Mouse (Mus musculus): ENCODE results near the gene Id1. TPM values are rescaled to one million over a fixed set of nuclear protein-coding genes. Genes with fewer than 3 reads are reported as not detected.

Id1 gene
- polyA plus RNA-seq, 1 experiment from 2014 or later = 32.8 TPM

DNA sequence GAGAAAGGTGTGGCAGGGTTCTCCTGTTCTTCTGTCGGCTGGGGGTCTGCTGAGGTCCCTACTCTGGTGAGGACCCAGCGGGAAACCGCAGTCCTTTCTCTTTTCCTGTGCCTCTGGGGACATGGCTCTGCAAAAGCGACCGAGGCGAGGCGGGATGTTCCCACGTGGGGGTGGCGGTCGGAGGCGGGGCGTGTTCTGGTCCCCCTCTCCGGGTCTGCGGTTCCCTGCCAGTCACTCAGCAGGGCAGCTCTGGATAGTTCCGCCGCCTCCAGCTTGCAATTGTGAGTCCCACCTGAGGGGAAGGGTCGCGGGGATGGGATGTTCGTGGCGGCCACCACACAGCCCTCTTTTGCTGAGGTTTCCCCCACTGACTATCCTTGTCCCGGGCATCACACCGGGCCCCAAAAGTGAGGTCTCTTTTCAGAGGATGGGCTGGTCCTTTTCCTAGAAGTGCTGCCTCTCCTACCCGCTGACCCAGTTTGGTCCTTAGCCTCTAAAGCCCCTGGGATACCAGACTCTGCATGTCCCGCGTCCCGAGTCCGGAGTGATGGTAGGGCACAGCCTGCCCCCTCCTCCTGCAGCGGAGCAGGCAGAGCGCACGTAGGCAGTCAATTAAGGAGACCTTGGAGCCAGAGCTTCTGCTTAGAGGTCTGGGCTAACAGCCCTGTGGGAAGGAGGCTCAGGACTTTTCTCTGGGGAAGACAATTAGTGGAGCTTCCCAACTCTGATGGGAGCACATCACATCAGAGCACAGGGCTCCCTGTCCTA is 18.1 kb downstream of the Id1 start, which contains the start of gene Cox4i2:
TSS of gene Cox4i2 (plus strand) at position 230 of the 768 bp plus-strand sequence.
- peaks cover 8% of the 10 kb centered on the region for H3K4me1 ChIP-seq (ENCODE audit: control insufficient read depth, insufficient read depth, low read length)
- DNase-seq (ENCODE audit: low spot score) = no peak
- peak within 1 kb of the TSS; percentile 45 for H3K9ac ChIP-seq (ENCODE audit: low read length)
- peak within 1 kb of the TSS; percentile 6; the same call in 1 of the 2 replicates for H3K4me3 ChIP-seq (ENCODE audit: low read depth, low read length)
- H3K27ac ChIP-seq (ENCODE audit: low read depth, low read length) = no peak within 1 kb of the TSS
- no peaks in the 10 kb centered on the region for H3K9me3 ChIP-seq (replicated peaks; ENCODE audit: control insufficient read depth, low read length)
- no peaks in the 10 kb centered on the region for H3K27me3 ChIP-seq (replicated peaks; ENCODE audit: control insufficient read depth, insufficient read depth, low read length)
- WGBS = 3% methylated on average over 30 of the region's 30 CpGs
- no peaks in the 10 kb centered on the region for H3K36me3 ChIP-seq (ENCODE audit: control insufficient read depth, insufficient read depth, low read length)
- H3K4me2 ChIP-seq (ENCODE audit: low read length) = peak within 1 kb of the TSS; percentile 43
- ATAC-seq = peak; percentile 23; the same call in 1 of the 2 replicates

DNA sequence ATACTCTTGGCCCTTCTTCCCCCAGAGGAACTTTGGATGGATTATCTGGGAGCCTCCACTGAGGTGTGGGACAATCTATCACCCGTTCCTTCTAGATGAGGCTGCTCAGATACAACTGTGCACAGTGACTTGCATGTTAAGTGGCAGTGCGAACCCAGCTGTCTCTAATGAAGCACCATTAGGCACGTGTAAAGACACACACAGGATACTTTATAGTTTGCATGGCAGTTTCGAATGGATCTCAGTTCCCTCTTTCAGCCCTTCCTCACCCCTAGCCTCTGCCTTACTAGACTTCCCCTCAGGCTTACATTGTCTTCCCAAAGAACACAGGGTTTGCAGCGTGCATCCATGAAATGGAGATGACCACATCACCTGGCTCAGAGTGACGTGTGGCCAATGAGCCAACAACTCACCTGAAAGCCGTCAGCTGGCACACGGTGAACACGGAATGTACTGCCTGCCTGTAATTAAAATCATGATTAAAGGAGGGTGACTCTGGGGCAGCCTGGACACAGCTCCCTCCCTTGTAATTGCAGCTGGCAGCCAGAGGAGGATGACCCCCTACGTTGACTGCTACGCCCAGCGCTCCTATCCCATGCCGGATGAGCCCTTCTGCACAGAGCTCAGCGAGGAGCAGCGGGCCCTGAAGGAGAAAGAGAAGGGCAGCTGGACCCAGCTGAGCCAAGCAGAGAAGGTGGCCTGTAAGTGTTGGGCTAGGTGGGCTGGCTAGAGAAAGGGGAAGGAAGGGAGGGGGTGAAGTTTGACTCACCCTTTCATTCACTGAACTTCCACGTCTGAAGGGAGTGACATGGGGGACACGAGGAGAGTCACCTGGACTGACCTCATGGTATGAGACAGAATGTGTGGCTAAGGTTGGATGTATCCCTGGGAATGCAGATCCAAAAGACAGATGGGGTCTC is 20.7 kb downstream of the Id1 start:
- Histone ChIP-seq H3K9ac (ENCODE audit: low read length) (no peak overlapping the region), H3K27me3 (replicated peaks; ENCODE audit: control insufficient read depth, insufficient read depth, low read length) (no peaks in the 10 kb centered on the region), H3K4me3 (ENCODE audit: low read depth, low read length) (no peak overlapping the region), H3K36me3 (ENCODE audit: control insufficient read depth, insufficient read depth, low read length) (no peaks in the 10 kb centered on the region), H3K4me2 (ENCODE audit: low read length) (no peak overlapping the region), H3K4me1 (ENCODE audit: control insufficient read depth, insufficient read depth, low read length) (peaks cover 8% of the 10 kb centered on the region), H3K27ac (ENCODE audit: low read depth, low read length) (no peak overlapping the region), H3K9me3 (replicated peaks; ENCODE audit: control insufficient read depth, low read length) (no peaks in the 10 kb centered on the region)
- 69% methylated on average over 17 of the region's 17 CpGs for WGBS
- no peak for ATAC-seq
- no peak for DNase-seq (ENCODE audit: low spot score)

DNA sequence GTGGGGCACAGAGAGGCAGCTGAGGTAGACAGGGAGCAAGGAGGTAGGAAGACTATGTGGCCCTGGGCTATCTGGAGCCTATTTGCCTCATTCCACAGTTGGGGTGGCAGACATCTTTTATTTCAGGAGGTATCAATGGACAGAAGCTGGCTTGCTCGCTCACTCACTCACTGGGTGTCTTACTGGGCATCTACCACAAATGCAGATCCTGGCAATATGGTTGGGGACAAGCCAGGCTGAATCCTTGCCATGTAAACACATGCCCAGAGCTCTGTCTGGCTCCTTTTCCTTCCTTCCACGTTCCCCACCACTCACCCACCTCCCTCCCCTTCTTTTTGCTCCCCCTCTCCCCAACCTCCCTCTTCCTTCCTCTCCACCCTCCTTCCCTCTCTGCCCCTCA is 21.4 kb downstream of the Id1 start:
- H3K4me2 ChIP-seq (ENCODE audit: low read length) = no peak overlapping the region
- H3K27me3 ChIP-seq (replicated peaks; ENCODE audit: control insufficient read depth, insufficient read depth, low read length) = no peaks in the 10 kb centered on the region
- H3K36me3 ChIP-seq (ENCODE audit: control insufficient read depth, insufficient read depth, low read length) = no peaks in the 10 kb centered on the region
- DNase-seq (ENCODE audit: low spot score) (peak; percentile 40), ATAC-seq (no peak)
- WGBS = 77% methylated on average over 2 of the region's 2 CpGs
- no peak overlapping the region for H3K27ac ChIP-seq (ENCODE audit: low read depth, low read length)
- H3K9ac ChIP-seq (ENCODE audit: low read length) = no peak overlapping the region
- H3K9me3 ChIP-seq (replicated peaks; ENCODE audit: control insufficient read depth, low read length) = no peaks in the 10 kb centered on the region
- peaks cover 8% of the 10 kb centered on the region for H3K4me1 ChIP-seq (ENCODE audit: control insufficient read depth, insufficient read depth, low read length)
- no peak overlapping the region for H3K4me3 ChIP-seq (ENCODE audit: low read depth, low read length)

- Histone ChIP-seq H3K4me2 (ENCODE audit: low read length) (no peak overlapping the region), H3K27ac (ENCODE audit: low read depth, low read length) (no peak overlapping the region), H3K36me3 (ENCODE audit: control insufficient read depth, insufficient read depth, low read length) (no peaks in the 10 kb centered on the region), H3K9me3 (replicated peaks; ENCODE audit: control insufficient read depth, low read length) (no peaks in the 10 kb centered on the region), H3K9ac (ENCODE audit: low read length) (no peak overlapping the region), H3K27me3 (replicated peaks; ENCODE audit: control insufficient read depth, insufficient read depth, low read length) (no peaks in the 10 kb centered on the region), H3K4me3 (ENCODE audit: low read depth, low read length) (no peak overlapping the region), H3K4me1 (ENCODE audit: control insufficient read depth, insufficient read depth, low read length) (peaks cover 8% of the 10 kb centered on the region)
- no peak for DNase-seq (ENCODE audit: low spot score)
- no peak for ATAC-seq
- WGBS = 50% methylated on average over 4 of the region's 4 CpGs
Observed at GRCm38 (mm10) chr2:152758351-152758750, 22.3 kb downstream of the Id1 start.

DNA sequence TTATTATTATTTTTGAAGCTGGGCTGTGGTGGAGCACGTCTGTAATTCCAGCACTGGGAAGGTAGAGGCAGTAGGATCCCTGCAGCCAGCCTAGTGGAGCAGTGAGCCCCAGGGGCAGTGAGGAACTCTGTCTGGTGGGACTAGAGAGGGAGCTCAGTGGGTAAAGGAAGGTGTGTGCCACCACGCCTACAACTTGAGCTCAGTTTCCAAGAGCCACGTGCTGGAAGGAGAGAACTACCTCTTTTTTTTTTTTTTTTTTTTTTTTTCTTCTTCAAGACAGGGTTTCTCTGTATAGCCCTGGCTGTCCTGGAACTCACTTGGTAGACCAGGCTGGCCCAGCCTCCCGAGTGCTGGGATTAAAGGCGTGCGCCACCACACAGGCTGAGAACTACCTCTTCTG is 27.3 kb downstream of the Id1 start:
- ATAC-seq (no peak), DNase-seq (ENCODE audit: low spot score) (no peak)
- WGBS = 80% methylated on average over 6 of the region's 6 CpGs

DNA sequence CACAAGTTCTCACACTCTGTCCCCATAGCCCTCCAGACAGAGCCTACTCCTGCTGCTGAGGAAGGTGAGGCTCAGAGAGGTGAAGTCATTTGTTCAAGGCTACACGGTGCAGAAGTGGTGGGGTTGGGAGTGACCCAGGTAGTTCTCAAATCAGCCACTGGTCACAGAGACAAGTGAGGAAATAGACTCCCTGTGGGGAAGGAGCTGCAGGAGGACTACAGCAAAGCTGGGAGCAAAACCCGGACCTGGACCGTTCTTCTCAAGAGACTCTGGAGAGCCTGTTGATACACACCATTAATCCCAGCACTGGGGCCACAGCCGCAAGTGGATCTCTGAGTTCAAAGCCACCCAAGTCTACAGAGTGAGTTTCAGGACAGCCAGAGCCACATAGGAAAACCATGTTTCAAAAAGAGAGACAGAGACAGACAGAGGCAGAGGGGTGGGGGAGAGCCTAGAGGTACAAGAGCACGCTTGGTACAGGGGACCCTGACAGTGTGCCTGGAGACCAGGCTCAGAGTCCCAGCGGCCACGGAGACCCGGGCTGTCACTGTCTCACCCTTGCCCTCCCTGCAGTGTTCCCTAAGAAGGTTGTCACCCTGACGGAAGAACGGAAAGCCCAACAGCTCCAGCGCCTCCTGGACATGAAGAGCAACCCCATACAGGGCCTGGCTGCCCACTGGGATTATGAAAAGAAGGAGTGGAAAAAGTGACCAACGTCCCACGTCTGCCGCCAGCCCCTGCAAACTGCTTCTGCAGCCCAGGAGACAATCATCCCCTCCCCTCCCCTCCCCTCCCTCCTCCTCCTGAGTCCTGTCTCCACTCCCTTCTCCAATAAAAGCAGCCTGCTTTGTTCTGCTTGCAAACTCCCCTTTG is 28.4 kb downstream of the Id1 start:
- Histone ChIP-seq H3K27me3 (replicated peaks; ENCODE audit: control insufficient read depth, insufficient read depth, low read length) (no peaks in the 10 kb centered on the region), H3K9ac (ENCODE audit: low read length) (peak overlapping the region; percentile 37; the same call in 1 of the 2 replicates), H3K4me2 (ENCODE audit: low read length) (peak overlapping the region; percentile 37; the same call in 1 of the 2 replicates), H3K27ac (ENCODE audit: low read depth, low read length) (no peak overlapping the region), H3K4me1 (ENCODE audit: control insufficient read depth, insufficient read depth, low read length) (peaks cover 2% of the 10 kb centered on the region; the same call in 1 of the 2 replicates), H3K4me3 (ENCODE audit: low read depth, low read length) (0 out of 2 replicates have a peak overlapping the region, but pooled peaks have one; percentile 5), H3K36me3 (ENCODE audit: control insufficient read depth, insufficient read depth, low read length) (no peaks in the 10 kb centered on the region), H3K9me3 (replicated peaks; ENCODE audit: control insufficient read depth, low read length) (no peaks in the 10 kb centered on the region)
- DNase-seq (ENCODE audit: low spot score) = peak; percentile 45
- ATAC-seq = peak; percentile 30
- 4% methylated on average over 14 of the region's 14 CpGs for WGBS

More for the DNA sequence above, 27.3 kb downstream of the Id1 start:
- Histone ChIP-seq H3K27me3 (replicated peaks; ENCODE audit: control insufficient read depth, insufficient read depth, low read length) (no peaks in the 10 kb centered on the region), H3K4me2 (ENCODE audit: low read length) (no peak overlapping the region), H3K27ac (ENCODE audit: low read depth, low read length) (no peak overlapping the region), H3K4me1 (ENCODE audit: control insufficient read depth, insufficient read depth, low read length) (peaks cover 2% of the 10 kb centered on the region; the same call in 1 of the 2 replicates), H3K9me3 (replicated peaks; ENCODE audit: control insufficient read depth, low read length) (no peaks in the 10 kb centered on the region), H3K4me3 (ENCODE audit: low read depth, low read length) (no peak overlapping the region), H3K36me3 (ENCODE audit: control insufficient read depth, insufficient read depth, low read length) (no peaks in the 10 kb centered on the region), H3K9ac (ENCODE audit: low read length) (no peak overlapping the region)

GRCm38 (mm10) chr2:152765045-152765674 is 29.1 kb downstream of the Id1 start:
- H3K27me3 ChIP-seq (replicated peaks; ENCODE audit: control insufficient read depth, insufficient read depth, low read length) = no peaks in the 10 kb centered on the region
- peak overlapping the region; percentile 37; the same call in 1 of the 2 replicates for H3K4me2 ChIP-seq (ENCODE audit: low read length)
- H3K4me3 ChIP-seq (ENCODE audit: low read depth, low read length) = no peak overlapping the region
- H3K36me3 ChIP-seq (ENCODE audit: control insufficient read depth, insufficient read depth, low read length) = no peaks in the 10 kb centered on the region
- no peaks in the 10 kb centered on the region for H3K9me3 ChIP-seq (replicated peaks; ENCODE audit: control insufficient read depth, low read length)
- peak; percentile 19 for DNase-seq (ENCODE audit: low spot score)
- H3K4me1 ChIP-seq (ENCODE audit: control insufficient read depth, insufficient read depth, low read length) = peaks cover 2% of the 10 kb centered on the region; the same call in 1 of the 2 replicates
- ATAC-seq = peak; percentile 33; the same call in 1 of the 2 replicates
- no peak overlapping the region for H3K27ac ChIP-seq (ENCODE audit: low read depth, low read length)
- 13% methylated on average over 7 of the region's 7 CpGs for WGBS
- H3K9ac ChIP-seq (ENCODE audit: low read length) = peak overlapping the region; percentile 37; the same call in 1 of the 2 replicates
